Mouse (Mus musculus): ENCODE results near the gene Klf12. TPM values are rescaled to one million over a fixed set of nuclear protein-coding genes. Genes with fewer than 3 reads are reported as not detected.

The Klf12 gene
- polyA plus RNA-seq, 1 experiment from 2014 or later: 7.0 TPM

GRCm38 (mm10) chr14:99847502-99847901 is 437.0 kb downstream of the Klf12 start:
- DNase-seq (ENCODE audit: low spot score) (no peak), ATAC-seq (replicated peaks; ENCODE audit: low FRiP score, low read depth) (no peak)
- WGBS: 91% methylated on average over 2 of the region's 2 CpGs
- H3K4me2 ChIP-seq (ENCODE audit: low read length): no peak overlapping the region
- H3K9ac ChIP-seq (ENCODE audit: low read depth, low read length): no peak overlapping the region
- H3K4me1 ChIP-seq (replicated peaks; ENCODE audit: insufficient read depth, low read length): no peaks in the 10 kb centered on the region
- no peaks in the 10 kb centered on the region for H3K27me3 ChIP-seq (ENCODE audit: insufficient read depth, low read length)
- H3K4me3 ChIP-seq (replicated peaks; ENCODE audit: low read depth, low read length): no peak overlapping the region
- no peaks in the 10 kb centered on the region for H3K36me3 ChIP-seq (ENCODE audit: insufficient read depth, low read length)
- no peak overlapping the region for H3K27ac ChIP-seq
- H3K9me3 ChIP-seq (replicated peaks; ENCODE audit: low read length): no peaks in the 10 kb centered on the region
- TF ChIP-seq CTCF (IDR thresholded peaks at IDR 0.05; ENCODE audit: low read depth): no peak

DNA sequence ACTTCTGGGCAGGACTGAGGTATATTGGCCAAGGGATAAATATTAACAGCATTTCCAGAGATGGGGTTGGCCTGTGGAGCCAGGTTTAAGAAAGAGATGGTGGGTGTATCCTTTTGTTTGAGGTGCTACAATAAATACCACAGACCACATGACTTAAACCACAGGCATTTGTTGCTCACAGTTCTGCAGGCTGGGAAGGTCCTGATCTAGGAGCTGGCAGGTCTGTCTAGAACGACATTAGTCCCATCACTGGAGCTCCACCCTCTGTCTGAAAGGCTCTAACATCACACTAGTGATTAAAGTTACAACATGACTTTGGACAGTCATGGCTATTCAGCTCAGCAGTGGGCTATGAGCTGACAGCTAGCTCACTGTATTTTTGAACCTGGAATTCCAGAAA is 457.8 kb downstream of the Klf12 start:
- no peak for TF ChIP-seq CTCF (IDR thresholded peaks at IDR 0.05; ENCODE audit: low read depth)
- H3K9me3 ChIP-seq (replicated peaks; ENCODE audit: low read length): no peaks in the 10 kb centered on the region
- DNase-seq (ENCODE audit: low spot score) (no peak), ATAC-seq (replicated peaks; ENCODE audit: low FRiP score, low read depth) (no peak)
- H3K27me3 ChIP-seq (ENCODE audit: insufficient read depth, low read length): no peaks in the 10 kb centered on the region
- WGBS: 20% methylated on average over 1 of the region's 1 CpGs
- H3K36me3 ChIP-seq (ENCODE audit: insufficient read depth, low read length): no peaks in the 10 kb centered on the region
- no peak overlapping the region for H3K4me3 ChIP-seq (replicated peaks; ENCODE audit: low read depth, low read length)
- H3K4me2 ChIP-seq (ENCODE audit: low read length): no peak overlapping the region
- no peak overlapping the region for H3K27ac ChIP-seq
- H3K9ac ChIP-seq (ENCODE audit: low read depth, low read length): no peak overlapping the region
- no peaks in the 10 kb centered on the region for H3K4me1 ChIP-seq (replicated peaks; ENCODE audit: insufficient read depth, low read length)
